Mouse (Mus musculus) stomach, postnatal 0 days (tissue): ENCODE data around the gene Eci2.

Experiments used
- CTCF ChIP-seq: IDR thresholded peaks from 2 replicates; pipeline ENCODE4 v1.5.1; 2016; ENCODE audit warnings: antibody characterized with exemption, low read depth, mild to moderate bottlenecking, moderate library complexity
- EP300 ChIP-seq: optimal IDR thresholded peaks from 2 replicates; pipeline ENCODE3; 2016; ENCODE audit warnings: antibody characterized with exemption

GRCm38 (mm10) chr13:34960996-34961770, 65.7 kb downstream of the Eci2 start:
- TF ChIP-seq CTCF (no peak), EP300 (no peak)
